Mouse (Mus musculus): ENCODE measurements around the gene Gm20683. TPM values are rescaled to one million over a fixed set of nuclear protein-coding genes. Genes with fewer than 3 reads are reported as not detected.

The Gm20683 gene
- polyA plus RNA-seq, 1 experiment, result 29.1 TPM

DNA sequence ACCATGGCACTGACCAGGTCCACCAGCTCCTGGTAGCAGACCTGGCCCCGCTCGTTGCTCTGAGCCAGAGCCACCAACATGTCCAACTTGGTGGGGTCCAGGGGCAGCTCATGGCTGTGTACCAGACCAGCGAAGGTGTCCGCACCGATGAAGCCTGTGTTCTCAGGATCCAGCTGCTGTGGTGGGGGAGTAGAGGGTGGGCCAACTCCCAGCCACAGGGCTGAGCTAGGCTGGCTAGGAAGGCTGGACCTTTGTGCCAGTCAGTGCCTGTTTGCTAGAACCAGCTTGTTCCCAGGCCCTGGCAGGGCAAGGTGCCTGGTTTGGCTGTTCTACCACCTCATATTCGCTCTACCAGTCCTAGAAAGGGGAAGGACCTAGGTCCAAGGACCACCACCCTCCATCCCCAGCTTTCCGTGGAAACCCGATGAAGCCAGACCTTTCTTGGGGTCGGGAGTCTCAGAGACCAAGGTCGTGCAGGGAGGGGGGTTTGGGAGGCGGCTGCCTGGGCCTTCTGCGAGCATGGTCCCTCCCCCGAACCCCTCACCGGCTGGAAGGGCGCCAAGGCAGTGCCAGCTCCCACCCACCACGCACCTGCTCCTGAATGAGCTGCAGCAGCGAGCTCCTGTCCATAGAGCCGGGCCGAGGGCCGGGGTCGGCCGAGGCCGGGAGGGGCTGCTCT, 5.0 kb downstream of the Gm20683 start:
- no peak for TF ChIP-seq POLR2A (IDR thresholded peaks at IDR 0.05; ENCODE audit: borderline replicate concordance, extremely low read depth, low read depth, low read length)
- no peak for TF ChIP-seq CTCF (IDR thresholded peaks at IDR 0.05; ENCODE audit: insufficient read depth, low read length)
- 26% methylated on average over 23 of the region's 23 CpGs for WGBS
- DNase-seq, result no peak
- H3K4me1 ChIP-seq (ENCODE audit: control insufficient read depth, insufficient read depth, low read length), result peaks cover 20% of the 10 kb centered on the region
- H3K4me3 ChIP-seq (replicated peaks; ENCODE audit: extremely low read depth, low read depth, low read length), result peak overlapping the region; percentile 35

DNA sequence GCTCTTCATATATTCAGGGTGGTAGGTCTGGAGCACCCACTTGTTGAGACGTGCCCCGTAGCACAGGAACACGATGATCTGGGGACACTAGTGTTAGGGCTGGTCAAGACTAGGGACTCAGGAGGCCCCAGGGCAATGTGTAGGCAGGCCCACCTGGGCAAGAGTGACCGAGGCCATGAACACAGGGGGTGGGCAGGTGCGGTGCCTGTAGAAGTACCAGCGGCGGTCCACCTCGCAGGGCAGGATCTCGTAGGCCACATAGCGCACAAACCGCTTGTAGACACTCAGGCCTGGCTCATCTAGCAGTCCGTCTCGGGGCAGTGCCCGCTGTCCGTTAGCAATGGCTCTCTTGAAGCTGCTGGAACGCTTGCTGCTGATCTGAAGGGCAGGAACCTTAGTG, 5.7 kb downstream of the Gm20683 start:
- no peak for DNase-seq
- peaks cover 23% of the 10 kb centered on the region for H3K4me1 ChIP-seq (ENCODE audit: control insufficient read depth, insufficient read depth, low read length)
- H3K4me3 ChIP-seq (replicated peaks; ENCODE audit: extremely low read depth, low read depth, low read length), result no peak overlapping the region
- TF ChIP-seq CTCF (IDR thresholded peaks at IDR 0.05; ENCODE audit: insufficient read depth, low read length) (no peak), POLR2A (IDR thresholded peaks at IDR 0.05; ENCODE audit: borderline replicate concordance, extremely low read depth, low read depth, low read length) (no peak)
- 87% methylated on average over 16 of the region's 16 CpGs for WGBS

DNA sequence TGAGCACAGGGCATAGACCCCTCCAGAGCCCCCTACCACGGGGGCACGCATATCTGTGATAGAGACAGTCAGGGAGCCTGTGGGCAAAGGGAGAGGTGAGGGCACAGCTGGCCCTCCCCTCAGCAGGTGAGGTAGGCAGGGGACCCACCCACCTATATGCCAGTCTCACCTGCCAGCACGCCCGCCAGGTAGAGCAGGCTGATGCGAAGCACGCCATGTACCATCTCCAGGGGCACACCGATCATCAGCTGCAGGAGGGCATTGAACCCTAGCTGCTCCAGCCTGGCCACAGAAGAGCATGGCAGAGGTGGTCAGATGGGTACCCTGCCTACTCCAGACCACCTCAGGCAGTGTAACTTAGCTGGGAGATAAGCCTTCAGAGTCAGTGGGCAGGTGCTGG, 6.3 kb downstream of the Gm20683 start:
- WGBS, result 86% methylated on average over 7 of the region's 7 CpGs

DNA sequence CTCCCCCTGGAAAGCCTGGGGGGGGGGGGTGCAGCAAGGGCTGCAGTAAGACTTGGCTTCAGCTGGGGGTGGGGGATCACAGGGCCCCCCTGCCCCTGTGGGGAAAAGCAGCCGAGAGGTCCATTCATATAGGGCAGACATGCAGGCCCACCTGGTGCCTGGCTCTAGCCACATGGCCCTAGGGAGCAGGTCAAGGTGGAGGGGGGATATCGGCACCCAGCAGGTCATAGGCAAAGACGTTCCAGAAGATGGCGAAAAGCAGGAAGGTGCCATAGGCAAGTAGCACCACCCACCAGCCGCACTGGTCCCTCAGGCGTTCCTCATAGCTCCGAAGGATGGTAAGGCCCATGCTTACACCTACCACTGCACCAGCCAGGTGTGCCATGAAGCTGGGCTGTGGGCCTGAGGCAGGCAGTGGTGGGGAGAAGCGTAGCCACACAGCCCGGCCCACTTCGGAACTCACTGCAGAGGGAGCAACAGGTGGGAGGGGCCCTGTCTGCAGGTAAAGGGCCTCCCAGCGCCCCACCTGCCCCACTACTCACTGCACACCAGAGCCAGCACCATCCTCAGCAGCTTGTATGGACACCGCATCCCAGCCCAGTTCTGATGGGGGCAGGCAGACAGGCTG, 6.9 kb downstream of the Gm20683 start:
- DNase-seq, result no peak
- no peak overlapping the region for H3K4me3 ChIP-seq (replicated peaks; ENCODE audit: extremely low read depth, low read depth, low read length)
- TF ChIP-seq POLR2A (IDR thresholded peaks at IDR 0.05; ENCODE audit: borderline replicate concordance, extremely low read depth, low read depth, low read length) (no peak), CTCF (IDR thresholded peaks at IDR 0.05; ENCODE audit: insufficient read depth, low read length) (no peak)
- H3K4me1 ChIP-seq (ENCODE audit: control insufficient read depth, insufficient read depth, low read length), result peaks cover 24% of the 10 kb centered on the region
- WGBS, result 79% methylated on average over 12 of the region's 12 CpGs

More for the DNA sequence above, 6.3 kb downstream of the Gm20683 start:
- no peak for DNase-seq
- no peak overlapping the region for H3K4me3 ChIP-seq (replicated peaks; ENCODE audit: extremely low read depth, low read depth, low read length)
- H3K4me1 ChIP-seq (ENCODE audit: control insufficient read depth, insufficient read depth, low read length), result peaks cover 23% of the 10 kb centered on the region
- TF ChIP-seq CTCF (IDR thresholded peaks at IDR 0.05; ENCODE audit: insufficient read depth, low read length) (no peak), POLR2A (IDR thresholded peaks at IDR 0.05; ENCODE audit: borderline replicate concordance, extremely low read depth, low read depth, low read length) (no peak)

DNA sequence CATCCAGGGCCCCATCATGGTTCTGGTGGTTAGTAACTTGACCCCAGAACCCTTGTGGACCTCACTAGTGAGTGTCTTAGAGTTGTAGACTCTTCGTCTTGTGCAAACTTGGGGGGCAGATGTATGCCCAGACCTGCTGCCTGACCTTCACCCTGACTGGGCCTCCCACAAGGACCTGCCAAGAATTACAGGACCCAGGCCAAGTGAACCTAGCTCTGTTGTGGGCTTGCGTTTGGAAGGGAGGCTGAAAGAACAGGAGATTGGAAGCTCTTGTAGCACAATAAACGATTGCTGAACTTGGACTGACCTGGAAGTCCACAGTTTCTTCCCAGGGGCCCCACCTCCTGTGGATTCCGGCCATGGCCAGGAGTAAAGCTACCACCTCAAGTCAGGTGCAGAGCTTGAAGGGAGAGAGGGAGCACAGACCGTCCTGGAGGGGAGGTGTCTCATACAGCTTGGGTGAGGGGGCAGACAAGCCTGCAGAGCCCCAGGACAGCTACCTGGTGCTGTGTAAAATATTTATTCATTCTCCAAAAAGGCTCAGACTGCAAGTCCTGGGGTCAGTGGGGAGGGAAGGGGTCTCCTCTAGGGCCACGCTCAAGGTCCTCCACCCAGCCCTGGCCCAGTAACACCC, 7.5 kb downstream of the Gm20683 start:
- DNase-seq, result peak; percentile 29
- H3K4me1 ChIP-seq (ENCODE audit: control insufficient read depth, insufficient read depth, low read length), result peaks cover 27% of the 10 kb centered on the region
- TF ChIP-seq CTCF (IDR thresholded peaks at IDR 0.05; ENCODE audit: insufficient read depth, low read length) (no peak), POLR2A (IDR thresholded peaks at IDR 0.05; ENCODE audit: borderline replicate concordance, extremely low read depth, low read depth, low read length) (no peak)
- H3K4me3 ChIP-seq (replicated peaks; ENCODE audit: extremely low read depth, low read depth, low read length), result peak overlapping the region; percentile 84
- whole genome bisulfite sequencing, result 28% methylated on average over 6 of the region's 6 CpGs

DNA sequence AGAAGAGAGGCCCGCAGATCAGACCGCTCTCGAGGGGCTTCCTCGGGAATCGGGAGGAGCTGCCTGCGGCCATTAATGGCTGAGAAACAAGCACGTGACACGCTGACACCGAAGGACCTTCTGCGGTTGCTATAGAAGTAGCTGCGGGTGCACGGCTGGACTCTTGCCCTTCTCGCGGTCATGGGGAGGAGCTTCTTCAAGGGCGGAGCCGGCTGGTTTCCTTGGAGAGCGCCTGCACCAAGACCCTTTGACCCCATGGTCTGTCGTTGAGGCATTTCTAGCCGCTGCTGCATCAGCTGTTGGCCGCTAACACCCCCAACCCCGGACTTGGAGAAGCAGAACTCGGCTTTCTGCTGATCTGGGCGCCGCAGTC, 8.3 kb downstream of the Gm20683 start, which contains the start of gene Stub1:
Gene Stub1 (minus strand): TSS at position 114 of the 373 bp plus-strand sequence.
- peaks cover 30% of the 10 kb centered on the region for H3K4me1 ChIP-seq (ENCODE audit: control insufficient read depth, insufficient read depth, low read length)
- WGBS, result under 1% methylated on average over 24 of the region's 24 CpGs
- no peak; the same call in 1 of the 2 replicates for TF ChIP-seq POLR2A (IDR thresholded peaks at IDR 0.05; ENCODE audit: borderline replicate concordance, extremely low read depth, low read depth, low read length)
- TF ChIP-seq CTCF (IDR thresholded peaks at IDR 0.05; ENCODE audit: insufficient read depth, low read length), result no peak

DNA sequence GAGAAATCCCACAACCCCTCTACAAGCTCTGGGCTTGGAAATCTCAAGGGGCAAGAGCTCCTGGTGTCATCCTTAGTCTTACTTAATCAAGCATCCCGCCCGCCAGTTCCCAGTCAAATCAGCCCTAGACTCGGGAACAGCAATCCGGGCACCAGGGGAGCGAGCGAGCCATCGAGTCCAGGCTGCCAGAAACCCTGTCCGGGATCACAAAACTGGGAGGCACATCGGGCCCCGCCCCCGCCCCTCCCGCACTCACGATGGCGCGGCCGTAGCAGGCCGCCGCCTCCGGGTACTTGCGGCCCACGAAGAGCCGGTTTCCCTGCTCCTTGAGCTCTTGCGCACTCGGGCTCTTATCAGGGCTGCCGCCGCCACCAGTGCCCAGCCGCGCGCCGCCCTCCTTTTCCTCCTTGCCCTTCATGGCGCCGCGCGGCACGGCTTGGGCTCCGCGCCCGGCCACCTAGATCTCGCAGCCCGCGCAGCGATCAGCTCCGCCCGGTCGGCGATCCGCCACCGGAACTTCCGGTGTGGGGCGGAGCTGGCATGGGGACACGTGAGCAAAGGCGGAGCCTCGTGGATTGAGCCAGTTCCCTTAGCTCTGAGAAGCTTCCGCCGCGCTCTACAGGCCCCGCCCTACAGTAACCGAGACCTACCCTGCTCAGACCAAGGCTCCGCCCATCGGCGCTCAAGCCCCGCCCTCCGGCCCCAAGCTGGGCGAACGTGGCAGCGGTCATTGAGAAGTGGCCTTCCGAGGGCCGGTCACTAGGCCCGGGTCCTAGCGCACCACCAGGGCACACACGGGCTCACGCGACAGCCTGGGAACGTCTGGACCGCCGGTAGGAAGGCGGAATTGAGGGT, 8.9 kb downstream of the Gm20683 start:
- under 1% methylated on average over 77 of the region's 77 CpGs for whole genome bisulfite sequencing

More for the DNA sequence above, 8.3 kb downstream of the Gm20683 start, which contains the start of gene Stub1:
- peak within 1 kb of the TSS; percentile 84 for H3K4me3 ChIP-seq (replicated peaks; ENCODE audit: extremely low read depth, low read depth, low read length)
- DNase-seq, result no peak

DNA sequence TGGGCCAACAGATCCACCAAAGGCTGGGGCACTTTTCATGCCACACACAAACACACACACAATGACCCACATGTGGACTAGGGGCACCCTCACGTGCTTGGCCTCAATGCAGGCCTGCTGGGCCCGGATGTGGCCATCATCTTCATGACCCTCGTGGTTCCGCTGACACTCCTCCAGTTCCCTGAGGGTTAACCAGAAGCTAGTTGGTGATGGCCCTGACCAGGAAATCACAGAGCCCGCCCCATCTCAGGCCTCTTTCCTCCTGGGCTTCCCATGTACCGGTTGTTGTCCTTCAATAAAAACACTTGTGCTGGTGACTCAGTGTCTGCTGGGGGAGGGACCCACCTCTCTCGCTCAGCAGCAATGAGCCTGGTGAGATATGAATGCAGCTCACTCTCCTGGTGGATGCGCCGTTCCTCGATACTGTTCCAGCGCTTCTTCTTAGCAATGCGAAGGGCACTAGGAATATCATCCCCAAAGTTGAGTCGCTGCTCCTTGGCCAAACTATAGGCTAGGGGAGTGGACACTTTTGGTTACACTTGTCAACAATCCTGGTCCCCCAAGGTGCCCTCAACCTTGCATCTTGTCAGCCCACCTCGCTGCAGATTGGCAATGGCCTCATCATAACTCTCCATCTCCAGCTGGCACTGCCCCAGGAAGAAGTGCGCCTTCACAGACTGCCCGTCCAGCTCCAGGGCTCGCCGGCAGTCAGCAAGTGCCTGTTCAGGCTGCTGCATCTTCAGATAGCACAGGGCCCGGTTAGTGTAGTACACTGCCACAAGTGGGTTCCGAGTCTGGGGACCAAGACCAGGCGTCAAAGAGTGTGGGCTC, 9.9 kb downstream of the Gm20683 start:
- TF ChIP-seq CTCF (IDR thresholded peaks at IDR 0.05; ENCODE audit: insufficient read depth, low read length), result no peak
- WGBS, result 40% methylated on average over 21 of the region's 21 CpGs

More for the DNA sequence above, 8.9 kb downstream of the Gm20683 start:
- peaks cover 31% of the 10 kb centered on the region for H3K4me1 ChIP-seq (ENCODE audit: control insufficient read depth, insufficient read depth, low read length)
- peak overlapping the region; percentile 84 for H3K4me3 ChIP-seq (replicated peaks; ENCODE audit: extremely low read depth, low read depth, low read length)
- peak; percentile 99 for DNase-seq
- TF ChIP-seq POLR2A (IDR thresholded peaks at IDR 0.05; ENCODE audit: borderline replicate concordance, extremely low read depth, low read depth, low read length) (peak; percentile 51), CTCF (IDR thresholded peaks at IDR 0.05; ENCODE audit: insufficient read depth, low read length) (no peak)

More for the DNA sequence above, 9.9 kb downstream of the Gm20683 start:
- peak overlapping the region; percentile 77 for H3K4me3 ChIP-seq (replicated peaks; ENCODE audit: extremely low read depth, low read depth, low read length)
- H3K4me1 ChIP-seq (ENCODE audit: control insufficient read depth, insufficient read depth, low read length), result peaks cover 28% of the 10 kb centered on the region
- DNase-seq, result no peak
